Mouse (Mus musculus): Measurements from ENCODE around the gene Clcnka. TPM values are rescaled to one million over a fixed set of nuclear protein-coding genes. Genes with fewer than 3 reads are reported as not detected.

Clcnka gene
- polyA plus RNA-seq (2014; fragmentation: Nextera tagmentation; extraction: Ambion mirVana): 0.09 TPM in 1 of 2 replicates, not detected in the other

- H3K9ac ChIP-seq (ENCODE audit: low read length): no peak within 1 kb of the TSS
These were observed at the start of gene Clcnka for GRCm38 (mm10) chr4:141398545-141398944. Gene Clcnka, minus strand, starts transcription at chr4:141398724.

GRCm38 (mm10) chr4:141446211-141446610 lies 47.7 kb upstream of the Clcnka start:
- no peak overlapping the region for H3K4me3 ChIP-seq (ENCODE audit: low read depth, low read length)
- H3K9ac ChIP-seq (ENCODE audit: low read length): no peak overlapping the region
- DNase-seq (ENCODE audit: low spot score) (no peak), ATAC-seq (ENCODE audit: insufficient read depth, low FRiP score, low TSS enrichment) (no peak)
- H3K4me1 ChIP-seq (ENCODE audit: control insufficient read depth, insufficient read depth, low read length): peaks cover 10% of the 10 kb centered on the region; the same call in 1 of the 2 replicates
- 78% methylated on average over 7 of the region's 7 CpGs for WGBS
- no peak overlapping the region for H3K27ac ChIP-seq (ENCODE audit: low read depth, low read length)
- no peaks in the 10 kb centered on the region for H3K9me3 ChIP-seq (ENCODE audit: control insufficient read depth, low read length)
- no peak overlapping the region for H3K4me2 ChIP-seq (ENCODE audit: low read depth)
- H3K36me3 ChIP-seq (ENCODE audit: control insufficient read depth, insufficient read depth, low read length): peaks cover 6% of the 10 kb centered on the region
- H3K27me3 ChIP-seq (ENCODE audit: control insufficient read depth, insufficient read depth, low read length): no peaks in the 10 kb centered on the region

More at GRCm38 (mm10) chr4:141398545-141398944, at the start of gene Clcnka:
- ATAC-seq (ENCODE audit: insufficient read depth, low FRiP score, low TSS enrichment) (no peak), DNase-seq (ENCODE audit: low spot score) (no peak)
- Histone ChIP-seq H3K4me3 (ENCODE audit: low read depth, low read length) (no peak within 1 kb of the TSS), H3K27me3 (ENCODE audit: control insufficient read depth, insufficient read depth, low read length) (0 out of 2 replicates have a peak, but pooled peaks cover 2% of the 10 kb centered on the region), H3K4me2 (ENCODE audit: low read depth) (no peak within 1 kb of the TSS), H3K4me1 (ENCODE audit: control insufficient read depth, insufficient read depth, low read length) (no peaks in the 10 kb centered on the region), H3K9me3 (ENCODE audit: control insufficient read depth, low read length) (no peaks in the 10 kb centered on the region), H3K36me3 (ENCODE audit: control insufficient read depth, insufficient read depth, low read length) (no peaks in the 10 kb centered on the region), H3K27ac (ENCODE audit: low read depth, low read length) (no peak within 1 kb of the TSS)
- WGBS: 67% methylated on average over 12 of the region's 12 CpGs

GRCm38 (mm10) chr4:141445328-141445720 lies 46.8 kb upstream of the Clcnka start:
- Histone ChIP-seq H3K9me3 (ENCODE audit: control insufficient read depth, low read length) (no peaks in the 10 kb centered on the region), H3K27ac (ENCODE audit: low read depth, low read length) (0 out of 2 replicates have a peak overlapping the region, but pooled peaks have one; percentile 86)

GRCm38 (mm10) chr4:141444451-141445327 lies 46.2 kb upstream of the Clcnka start, which contains the start of gene Zbtb17:
Gene Zbtb17, plus strand, starts transcription at chr4:141444654.
- Histone ChIP-seq H3K4me3 (ENCODE audit: low read depth, low read length) (peak within 1 kb of the TSS; percentile 99), H3K36me3 (ENCODE audit: control insufficient read depth, insufficient read depth, low read length) (peaks cover 6% of the 10 kb centered on the region), H3K4me1 (ENCODE audit: control insufficient read depth, insufficient read depth, low read length) (peaks cover 10% of the 10 kb centered on the region; the same call in 1 of the 2 replicates), H3K27me3 (ENCODE audit: control insufficient read depth, insufficient read depth, low read length) (no peaks in the 10 kb centered on the region), H3K4me2 (ENCODE audit: low read depth) (peak within 1 kb of the TSS; percentile 89), H3K9me3 (ENCODE audit: control insufficient read depth, low read length) (no peaks in the 10 kb centered on the region), H3K27ac (ENCODE audit: low read depth, low read length) (peak within 1 kb of the TSS; percentile 86), H3K9ac (ENCODE audit: low read length) (peak within 1 kb of the TSS; percentile 98)
- ATAC-seq (ENCODE audit: insufficient read depth, low FRiP score, low TSS enrichment) (peak; percentile 90), DNase-seq (ENCODE audit: low spot score) (peak; percentile 94)
- under 1% methylated on average over 73 of the region's 102 CpGs for WGBS

More at GRCm38 (mm10) chr4:141445328-141445720, 46.8 kb upstream of the Clcnka start:
- no peaks in the 10 kb centered on the region for H3K27me3 ChIP-seq (ENCODE audit: control insufficient read depth, insufficient read depth, low read length)
- H3K4me2 ChIP-seq (ENCODE audit: low read depth): peak overlapping the region; percentile 89
- WGBS: 17% methylated on average over 14 of the region's 14 CpGs
- DNase-seq (ENCODE audit: low spot score) (no peak), ATAC-seq (ENCODE audit: insufficient read depth, low FRiP score, low TSS enrichment) (peak; percentile 21; the same call in 1 of the 2 replicates)
- H3K9ac ChIP-seq (ENCODE audit: low read length): peak overlapping the region; percentile 98
- H3K4me1 ChIP-seq (ENCODE audit: control insufficient read depth, insufficient read depth, low read length): peaks cover 10% of the 10 kb centered on the region; the same call in 1 of the 2 replicates
- peaks cover 6% of the 10 kb centered on the region for H3K36me3 ChIP-seq (ENCODE audit: control insufficient read depth, insufficient read depth, low read length)
- peak overlapping the region; percentile 99 for H3K4me3 ChIP-seq (ENCODE audit: low read depth, low read length)

DNA sequence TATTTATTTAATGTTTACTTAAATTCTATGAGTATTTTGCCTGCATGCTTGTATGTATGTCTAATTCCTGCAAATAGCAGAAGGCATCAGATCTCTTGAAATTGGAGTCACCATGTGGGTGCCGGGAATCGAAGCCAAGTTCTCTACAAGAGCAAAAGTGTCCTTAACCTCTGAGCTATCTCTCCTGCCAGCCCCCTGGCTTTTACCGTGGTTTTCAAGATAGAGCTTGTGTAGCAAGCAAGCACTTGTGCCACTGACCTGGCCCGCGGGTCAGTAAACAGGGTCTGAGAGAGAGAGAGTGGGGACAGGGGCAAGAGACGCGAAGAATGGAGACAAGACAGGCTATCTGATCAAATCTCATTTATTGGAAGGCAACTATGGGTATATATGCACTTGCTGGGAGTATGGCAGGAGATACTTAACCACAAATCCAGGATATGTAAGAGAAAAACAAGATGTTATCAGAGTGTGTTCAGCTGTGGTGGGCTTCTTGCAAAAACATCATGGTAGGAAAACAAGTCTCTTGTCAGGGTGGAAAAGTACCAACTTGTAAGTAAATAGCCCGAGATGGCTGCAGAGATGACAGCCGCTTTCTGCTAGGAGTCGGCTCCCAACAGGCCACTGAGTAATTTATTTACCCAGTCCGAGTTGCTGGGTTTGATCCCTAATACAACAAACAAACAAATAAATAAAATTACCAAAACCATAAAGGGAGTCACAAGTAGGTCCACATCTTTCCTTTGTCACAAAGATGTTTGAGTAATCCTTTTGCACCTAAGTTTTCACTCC lies 45.3 kb upstream of the Clcnka start:
- no peak overlapping the region for H3K27ac ChIP-seq (ENCODE audit: low read depth, low read length)
- WGBS: 51% methylated on average over 11 of the region's 11 CpGs

GRCm38 (mm10) chr4:141440877-141441276 lies 42.4 kb upstream of the Clcnka start:
- no peak overlapping the region for H3K9ac ChIP-seq (ENCODE audit: low read length)
- no peak overlapping the region for H3K27ac ChIP-seq (ENCODE audit: low read depth, low read length)
- H3K4me2 ChIP-seq (ENCODE audit: low read depth): no peak overlapping the region
- peaks cover 7% of the 10 kb centered on the region; the same call in 1 of the 2 replicates for H3K4me1 ChIP-seq (ENCODE audit: control insufficient read depth, insufficient read depth, low read length)
- no peaks in the 10 kb centered on the region for H3K9me3 ChIP-seq (ENCODE audit: control insufficient read depth, low read length)
- H3K27me3 ChIP-seq (ENCODE audit: control insufficient read depth, insufficient read depth, low read length): no peaks in the 10 kb centered on the region
- ATAC-seq (ENCODE audit: insufficient read depth, low FRiP score, low TSS enrichment) (no peak), DNase-seq (ENCODE audit: low spot score) (no peak)
- no peak overlapping the region for H3K4me3 ChIP-seq (ENCODE audit: low read depth, low read length)
- no peaks in the 10 kb centered on the region for H3K36me3 ChIP-seq (ENCODE audit: control insufficient read depth, insufficient read depth, low read length)

More for the DNA sequence above, 45.3 kb upstream of the Clcnka start:
- Histone ChIP-seq H3K4me3 (ENCODE audit: low read depth, low read length) (peak overlapping the region; percentile 99), H3K27me3 (ENCODE audit: control insufficient read depth, insufficient read depth, low read length) (no peaks in the 10 kb centered on the region), H3K4me2 (ENCODE audit: low read depth) (peak overlapping the region; percentile 37), H3K9ac (ENCODE audit: low read length) (peak overlapping the region; percentile 98), H3K36me3 (ENCODE audit: control insufficient read depth, insufficient read depth, low read length) (peaks cover 2% of the 10 kb centered on the region), H3K9me3 (ENCODE audit: control insufficient read depth, low read length) (no peaks in the 10 kb centered on the region), H3K4me1 (ENCODE audit: control insufficient read depth, insufficient read depth, low read length) (peaks cover 10% of the 10 kb centered on the region; the same call in 1 of the 2 replicates)
- no peak for ATAC-seq (ENCODE audit: insufficient read depth, low FRiP score, low TSS enrichment)
- DNase-seq (ENCODE audit: low spot score): no peak

DNA sequence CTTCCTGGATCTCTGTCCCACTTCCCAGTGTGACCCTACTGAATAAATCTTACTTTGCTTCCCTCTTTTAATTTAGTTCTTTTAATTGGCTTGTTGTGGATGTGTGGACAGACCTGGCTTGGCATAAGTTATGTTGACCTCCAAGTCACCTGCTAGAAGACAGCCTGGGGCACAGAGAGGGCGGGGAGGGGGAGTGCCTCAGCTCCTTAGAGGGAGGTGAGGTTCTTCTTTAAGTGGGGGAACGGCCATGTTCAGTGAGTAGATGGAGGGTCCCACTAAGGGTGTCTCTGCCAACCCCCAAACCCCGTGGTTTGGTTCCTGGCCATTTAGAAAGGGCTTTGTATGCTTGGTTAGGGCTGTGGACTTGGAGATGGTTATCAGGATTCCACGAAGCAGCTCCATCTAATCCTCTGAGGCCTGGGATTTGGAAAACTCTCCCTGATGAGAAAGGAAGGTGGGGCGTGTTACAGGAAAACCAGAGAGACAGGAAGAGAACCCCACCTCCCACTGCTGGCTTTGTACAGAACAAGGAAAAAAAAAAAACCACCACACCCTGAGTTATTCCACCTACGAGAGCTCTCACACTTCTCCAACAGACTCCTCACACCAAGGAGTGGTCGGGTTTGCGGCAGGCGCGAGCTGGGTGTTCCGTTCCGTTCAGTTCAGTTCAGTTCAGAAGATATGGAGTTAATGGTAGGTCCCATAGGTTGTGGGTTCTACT lies 40.7 kb upstream of the Clcnka start:
- ATAC-seq (ENCODE audit: insufficient read depth, low FRiP score, low TSS enrichment): no peak
- H3K9ac ChIP-seq (ENCODE audit: low read length): no peak overlapping the region
- H3K9me3 ChIP-seq (ENCODE audit: control insufficient read depth, low read length): no peaks in the 10 kb centered on the region
- no peak overlapping the region for H3K4me2 ChIP-seq (ENCODE audit: low read depth)
- no peak overlapping the region for H3K27ac ChIP-seq (ENCODE audit: low read depth, low read length)
- H3K27me3 ChIP-seq (ENCODE audit: control insufficient read depth, insufficient read depth, low read length): no peaks in the 10 kb centered on the region
- no peaks in the 10 kb centered on the region for H3K4me1 ChIP-seq (ENCODE audit: control insufficient read depth, insufficient read depth, low read length)
- no peak overlapping the region for H3K4me3 ChIP-seq (ENCODE audit: low read depth, low read length)
- 87% methylated on average over 12 of the region's 12 CpGs for WGBS
- no peak for DNase-seq (ENCODE audit: low spot score)
- H3K36me3 ChIP-seq (ENCODE audit: control insufficient read depth, insufficient read depth, low read length): no peaks in the 10 kb centered on the region

- Histone ChIP-seq H3K9ac (ENCODE audit: low read length) (no peak within 1 kb of the TSS), H3K4me3 (ENCODE audit: low read depth, low read length) (no peak within 1 kb of the TSS), H3K27ac (ENCODE audit: low read depth, low read length) (no peak within 1 kb of the TSS), H3K4me2 (ENCODE audit: low read depth) (no peak within 1 kb of the TSS), H3K36me3 (ENCODE audit: control insufficient read depth, insufficient read depth, low read length) (no peaks in the 10 kb centered on the region), H3K4me1 (ENCODE audit: control insufficient read depth, insufficient read depth, low read length) (no peaks in the 10 kb centered on the region), H3K9me3 (ENCODE audit: control insufficient read depth, low read length) (no peaks in the 10 kb centered on the region), H3K27me3 (ENCODE audit: control insufficient read depth, insufficient read depth, low read length) (no peaks in the 10 kb centered on the region)
- ATAC-seq (ENCODE audit: insufficient read depth, low FRiP score, low TSS enrichment) (no peak), DNase-seq (ENCODE audit: low spot score) (no peak)
- WGBS: 83% methylated on average over 1 of the region's 1 CpGs
These were observed 37.5 kb upstream of the Clcnka start, which contains the start of gene Srarp for GRCm38 (mm10) chr4:141435974-141436373. Gene Srarp, minus strand, starts transcription at chr4:141436105.
